1 mouse cellular context compared by ENCODE assay signal in genomic region chr8:70611849-70612248, GRCm38 (mm10).
TF ChIP-seq lines count a peak whose summit lies in the region.

No protein-coding gene starts in this region.

TF ChIP-seq in CH12.LX, 34 proteins besides CTCF, POLR2A, EP300 and RAD21:
- no peak for TF ChIP-seq JUN (IDR thresholded peaks at IDR 0.05; ENCODE audit: insufficient read depth, low read depth, low read length)
- no peak; the same call in 1 of the 2 replicates for TF ChIP-seq IRF4 (IDR thresholded peaks at IDR 0.05; ENCODE audit: low read depth, low read length)
- peak; percentile 58; the same call in 1 of the 2 replicates for TF ChIP-seq ZC3H11A (IDR thresholded peaks at IDR 0.05; ENCODE audit: low read depth, low read length)
- TF ChIP-seq NRF1 (IDR thresholded peaks at IDR 0.05; ENCODE audit: low read depth, low read length) = peak; percentile 62; the same call in 1 of the 2 replicates
- TF ChIP-seq TBP (conservative IDR thresholded peaks at IDR 0.05; ENCODE audit: low read depth, low read length) = 0 out of 2 replicates have a peak, but pooled peaks have one; percentile 18
- peak; percentile 85; the same call in 1 of the 2 replicates for TF ChIP-seq MYC (IDR thresholded peaks at IDR 0.05; ENCODE audit: low read depth, low read length)
- TF ChIP-seq SMC3 (IDR thresholded peaks at IDR 0.05; ENCODE audit: low read depth, low read length) = peak; percentile 93
TF ChIP-seq in CH12.LX: peak in this region for 5.
